16 mouse cellular contexts compared by ENCODE assay signal in the genomic region with DNA sequence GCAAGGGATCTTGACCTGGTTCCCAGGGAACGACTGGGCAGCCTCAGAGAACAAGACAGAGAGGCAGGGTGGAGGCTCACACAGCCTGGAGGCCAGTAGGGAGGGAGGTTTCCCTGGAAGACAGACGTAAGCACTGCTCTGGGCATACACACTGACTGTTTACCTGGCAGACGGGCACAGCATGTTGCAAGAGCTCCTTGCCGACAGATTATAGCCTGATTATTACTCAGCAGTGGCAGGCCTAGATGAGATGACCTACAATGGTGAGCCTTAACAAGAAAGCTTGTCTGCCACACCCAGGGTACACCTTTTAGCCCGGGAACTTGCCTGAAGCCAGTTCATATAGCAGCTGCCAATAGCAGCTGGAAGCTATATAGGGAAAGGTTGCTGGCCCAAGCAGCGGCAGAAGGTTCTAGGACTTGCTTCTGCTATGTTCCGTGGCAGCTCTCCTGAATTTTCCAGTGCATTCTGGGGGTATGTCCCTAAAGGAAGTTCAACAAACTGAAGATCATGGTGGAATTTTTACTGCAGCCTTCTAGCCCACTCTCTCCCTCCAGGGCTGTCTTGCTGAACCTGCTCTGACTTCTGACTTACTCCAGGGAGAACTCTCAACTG.
DNase-seq lines count a peak whose midpoint lies in the region; ATAC-seq lines count a peak whose summit lies in the region.
"Had no signal": no experiment of that assay in that cellular context is flagged by ENCODE, and none has a peak within 500 bp of the region (broad histone marks: within the 10 kb centered on the region; RNA-seq: fewer than 3 reads in every experiment).

No protein-coding gene starts in this region.

- no peaks in the 10 kb centered on the region for H3K9me3 ChIP-seq in intestine, embryonic 16.5 days (ENCODE audit: control insufficient read depth, low read length)
- H3K9me3 ChIP-seq in forebrain, embryonic 12.5 days: no peaks in the 10 kb centered on the region
- H3K9me3 ChIP-seq: heart, embryonic 12.5 days; limb, embryonic 12.5 days; midbrain, embryonic 12.5 days had no signal

- 68% methylated on average over 7 of the region's 7 CpGs for WGBS in intestine, embryonic 16.5 days
- 83% methylated on average over 7 of the region's 7 CpGs for WGBS in forebrain, embryonic 12.5 days

- no peaks in the 10 kb centered on the region for H3K36me3 ChIP-seq in intestine, embryonic 16.5 days (ENCODE audit: control insufficient read depth, insufficient read depth, low read length)
- no peaks in the 10 kb centered on the region for H3K36me3 ChIP-seq in forebrain, embryonic 12.5 days (replicated peaks)
- H3K36me3 ChIP-seq: heart, embryonic 12.5 days; limb, embryonic 12.5 days; midbrain, embryonic 12.5 days had no signal

- ATAC-seq in intestine, embryonic 16.5 days: peak; percentile 77
- no peak for ATAC-seq in forebrain, embryonic 12.5 days (ENCODE audit: low FRiP score)
- ATAC-seq: inflammation-experienced regulatory T-cells, adult 6 months had no signal

- no peak overlapping the region for H3K9ac ChIP-seq in intestine, embryonic 16.5 days (ENCODE audit: low read depth, low read length)
- H3K9ac ChIP-seq in forebrain, embryonic 12.5 days: no peak overlapping the region
- H3K9ac ChIP-seq: heart, embryonic 12.5 days; limb, embryonic 12.5 days; midbrain, embryonic 12.5 days had no signal

- peak overlapping the region; percentile 30; the same call in 1 of the 2 replicates for H3K27ac ChIP-seq in intestine, embryonic 16.5 days (ENCODE audit: low read length)
- H3K27ac ChIP-seq in forebrain, embryonic 12.5 days: no peak overlapping the region
- H3K27ac ChIP-seq: kidney, postnatal 0 days; limb, embryonic 12.5 days; macrophage; midbrain, embryonic 12.5 days had no signal

- H3K4me2 ChIP-seq in intestine, embryonic 16.5 days (ENCODE audit: low read depth, low read length): no peak overlapping the region
- H3K4me2 ChIP-seq in forebrain, embryonic 12.5 days: no peak overlapping the region
- H3K4me2 ChIP-seq: heart, embryonic 12.5 days; limb, embryonic 12.5 days; midbrain, embryonic 12.5 days had no signal

- no peaks in the 10 kb centered on the region for H3K4me1 ChIP-seq in intestine, embryonic 16.5 days (ENCODE audit: control insufficient read depth, insufficient read depth, low read length)
- H3K4me1 ChIP-seq in forebrain, embryonic 12.5 days: no peaks in the 10 kb centered on the region
- H3K4me1 ChIP-seq: heart, embryonic 12.5 days; limb, embryonic 12.5 days; midbrain, embryonic 12.5 days had no signal

- no peaks in the 10 kb centered on the region for H3K27me3 ChIP-seq in intestine, embryonic 16.5 days (replicated peaks; ENCODE audit: control insufficient read depth, insufficient read depth, low read length)
- no peaks in the 10 kb centered on the region for H3K27me3 ChIP-seq in forebrain, embryonic 12.5 days
- H3K27me3 ChIP-seq: heart, embryonic 12.5 days; limb, embryonic 12.5 days; midbrain, embryonic 12.5 days had no signal

- DNase-seq in cerebellum, adult 9-10 months: peak; percentile 8
- DNase-seq in cerebellum, adult 11 months: no peak
- peak; percentile 5 for DNase-seq in urinary bladder, postnatal 25 days (ENCODE audit: low spot score)
- no peak for DNase-seq in urinary bladder, postnatal 10 days (ENCODE audit: low spot score)
- no peak for DNase-seq in retina, embryonic 14.5 days (ENCODE audit: low spot score)
- DNase-seq: gastrocnemius, postnatal 14 days; thymus, adult 2 months had no signal

- H3K4me3 ChIP-seq in intestine, embryonic 16.5 days (ENCODE audit: low read length): no peak overlapping the region
- no peak overlapping the region for H3K4me3 ChIP-seq in forebrain, embryonic 12.5 days (replicated peaks)
- H3K4me3 ChIP-seq: erythroblast, embryonic 14.5 days; heart, embryonic 12.5 days; limb, embryonic 12.5 days; midbrain, embryonic 12.5 days had no signal

Comparison
In these comparisons a context has a peak if more than half of its experiments do, and no peak if none do; other contexts are left out.
1. DNase-seq: peak in cerebellum, adult 9-10 months (single experiment) and urinary bladder, postnatal 25 days (single experiment); none in cerebellum, adult 11 months (single experiment), urinary bladder, postnatal 10 days (single experiment) and retina, embryonic 14.5 days (single experiment).